Mouse (Mus musculus) neutrophil, adult 65 days (primary cell): ENCODE results near the gene Adcy5. TPM values are rescaled to one million over a fixed set of nuclear protein-coding genes. Genes with fewer than 3 reads are reported as not detected.

Experiments
- total RNA-seq: library from RNA; stranded (reverse); gene quantifications from 2 replicates; pipeline ENCODE4 v1.2.4, GENCODE M21; 2023

Gene Adcy5
- total RNA-seq = 0.28 TPM in 1 of 2 replicates, not detected in the other

GRCm38 (mm10) chr16:35154641-35155390 lies at the start of gene Adcy5:
Gene Adcy5 (plus strand): TSS chr16:35154877.

Other genes starting within 250 kb of the Adcy5 start
- 42.8 and 44.5 TPM in 2 replicates for gene Hacd2, start 132.4 kb upstream of the Adcy5 start, total RNA-seq
- gene Sec22a, start 209.0 kb downstream of the Adcy5 start, total RNA-seq = 4.3 and 4.4 TPM in 2 replicates